In the genomic region with DNA sequence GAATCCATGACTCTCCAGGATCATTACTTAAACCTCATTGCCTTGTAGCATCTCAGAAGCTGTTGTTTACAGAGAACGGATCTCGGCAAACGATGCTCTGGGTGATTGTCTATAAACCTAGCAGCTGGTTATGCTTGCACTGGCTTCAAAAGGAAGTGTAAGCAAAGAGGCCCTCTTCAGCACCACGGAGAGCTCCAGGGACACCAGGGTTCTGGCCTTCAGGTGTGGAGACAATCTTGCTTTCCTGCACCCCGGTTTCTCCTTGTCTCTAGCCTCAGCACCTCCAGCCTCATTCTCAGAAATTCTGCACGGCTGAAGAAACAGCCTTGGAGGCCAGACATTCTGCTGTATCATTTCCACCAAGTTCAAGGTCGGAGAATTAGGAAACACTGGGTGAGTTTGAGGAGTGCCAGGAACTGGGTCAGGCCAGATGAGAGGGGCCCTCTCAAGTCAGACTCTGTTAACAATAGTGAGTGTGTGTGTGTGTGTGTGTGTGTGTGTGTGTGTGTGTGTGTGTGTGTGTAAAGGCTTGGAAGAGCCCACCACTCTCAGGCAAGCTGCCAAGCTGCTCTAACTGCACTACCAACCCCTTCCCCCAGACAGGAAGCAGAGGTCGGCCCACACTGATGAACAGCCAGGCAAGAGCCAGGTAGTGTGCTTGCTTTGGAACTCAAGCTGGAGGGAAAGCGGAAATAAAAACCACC, we compare ENCODE assay signal across 10 mouse cellular contexts.
DNase-seq lines count a peak whose midpoint lies in the region; ATAC-seq and TF ChIP-seq lines count a peak whose summit lies in the region.
"Had no signal": no experiment of that assay in that cellular context is flagged by ENCODE, and none has a peak within 500 bp of the region (broad histone marks: within the 10 kb centered on the region; RNA-seq: fewer than 3 reads in every experiment).

No protein-coding gene starts in this region.

- H3K4me3 ChIP-seq in heart, embryonic 16.5 days (ENCODE audit: low read length): no peak overlapping the region
- no peak overlapping the region for H3K4me3 ChIP-seq in forebrain, postnatal 0 days (ENCODE audit: low read depth, low read length)
- no peak overlapping the region for H3K4me3 ChIP-seq in midbrain, embryonic 16.5 days (ENCODE audit: low read depth, low read length)
- H3K4me3 ChIP-seq: embryonic facial prominence, embryonic 13.5 days; liver, embryonic 13.5 days had no signal

- no peaks in the 10 kb centered on the region for H3K4me1 ChIP-seq in heart, embryonic 16.5 days (ENCODE audit: control insufficient read depth, insufficient read depth, low read length)
- no peaks in the 10 kb centered on the region for H3K4me1 ChIP-seq in forebrain, postnatal 0 days (ENCODE audit: insufficient read depth)
- H3K4me1 ChIP-seq in midbrain, embryonic 16.5 days (ENCODE audit: control insufficient read depth, insufficient read depth, low read length): peaks cover 8% of the 10 kb centered on the region
- H3K4me1 ChIP-seq: embryonic facial prominence, embryonic 13.5 days; liver, embryonic 13.5 days had no signal

- peak; percentile 39; the same call in 1 of the 2 replicates for ATAC-seq in heart, embryonic 16.5 days (replicated peaks; ENCODE audit: extremely low read depth, insufficient read depth, low FRiP score)
- ATAC-seq in forebrain, postnatal 0 days: peak; percentile 57
- peak; percentile 45; the same call in 1 of the 2 replicates for ATAC-seq in midbrain, embryonic 16.5 days
- ATAC-seq in granulocyte monocyte progenitor cell, adult 5-6 weeks (replicated peaks; ENCODE audit: poor library complexity, severe bottlenecking): no peak

- H3K4me2 ChIP-seq in heart, embryonic 16.5 days (ENCODE audit: low read depth, low read length): no peak overlapping the region
- H3K4me2 ChIP-seq in forebrain, postnatal 0 days (ENCODE audit: low read depth): no peak overlapping the region
- H3K4me2 ChIP-seq in midbrain, embryonic 16.5 days (ENCODE audit: low read length): no peak overlapping the region
- H3K4me2 ChIP-seq: embryonic facial prominence, embryonic 13.5 days; liver, embryonic 13.5 days had no signal

- no peaks in the 10 kb centered on the region for H3K9me3 ChIP-seq in heart, embryonic 16.5 days (replicated peaks; ENCODE audit: control insufficient read depth, low read length)
- H3K9me3 ChIP-seq in forebrain, postnatal 0 days (ENCODE audit: low read length): no peaks in the 10 kb centered on the region
- no peaks in the 10 kb centered on the region for H3K9me3 ChIP-seq in midbrain, embryonic 16.5 days (replicated peaks; ENCODE audit: control insufficient read depth, low read length, poor library complexity, severe bottlenecking)
- H3K9me3 ChIP-seq: embryonic facial prominence, embryonic 13.5 days had no signal

- H3K27me3 ChIP-seq in heart, embryonic 16.5 days (ENCODE audit: control insufficient read depth, insufficient read depth, low read length): no peaks in the 10 kb centered on the region
- no peaks in the 10 kb centered on the region for H3K27me3 ChIP-seq in forebrain, postnatal 0 days (ENCODE audit: insufficient read depth, low read length)
- no peaks in the 10 kb centered on the region for H3K27me3 ChIP-seq in midbrain, embryonic 16.5 days (ENCODE audit: control insufficient read depth, insufficient read depth, low read depth, low read length)
- H3K27me3 ChIP-seq: liver, embryonic 13.5 days had no signal

- DNase-seq in heart, adult 8-10 months (ENCODE audit: low spot score): no peak
- peak; percentile 73 for DNase-seq in R1 (ENCODE audit: low read depth, low spot score)
- no peak for DNase-seq in forebrain, postnatal 0 days
- DNase-seq in layer of hippocampus, postnatal 10 days (ENCODE audit: low spot score in 2 of 2): no peak
- DNase-seq in cerebellum, adult 9-11 months: no peak
- DNase-seq: liver, embryonic 13.5 days had no signal

- no peaks in the 10 kb centered on the region for H3K36me3 ChIP-seq in heart, embryonic 16.5 days (ENCODE audit: control insufficient read depth, insufficient read depth)
- no peaks in the 10 kb centered on the region for H3K36me3 ChIP-seq in forebrain, postnatal 0 days (ENCODE audit: insufficient read depth)
- no peaks in the 10 kb centered on the region for H3K36me3 ChIP-seq in midbrain, embryonic 16.5 days (ENCODE audit: control insufficient read depth, insufficient read depth, low read length)
- H3K36me3 ChIP-seq: embryonic facial prominence, embryonic 13.5 days; liver, embryonic 13.5 days had no signal

- H3K9ac ChIP-seq in heart, embryonic 16.5 days (ENCODE audit: low read length): no peak overlapping the region
- no peak overlapping the region for H3K9ac ChIP-seq in forebrain, postnatal 0 days
- H3K9ac ChIP-seq in midbrain, embryonic 16.5 days (ENCODE audit: low read depth, low read length): no peak overlapping the region
- H3K9ac ChIP-seq: embryonic facial prominence, embryonic 13.5 days; liver, embryonic 13.5 days had no signal

- no peak overlapping the region for H3K27ac ChIP-seq in heart, embryonic 16.5 days (ENCODE audit: low read length)
- no peak overlapping the region for H3K27ac ChIP-seq in forebrain, postnatal 0 days (ENCODE audit: low read depth, low read length)
- peak overlapping the region; percentile 30; the same call in 1 of the 2 replicates for H3K27ac ChIP-seq in midbrain, embryonic 16.5 days (ENCODE audit: low read length)
- H3K27ac ChIP-seq: embryonic facial prominence, embryonic 13.5 days; liver, embryonic 13.5 days had no signal

- TF ChIP-seq CTCF in forebrain, postnatal 0 days (IDR thresholded peaks at IDR 0.05; ENCODE audit: low read depth): no peak

- 44% methylated on average over 9 of the region's 9 CpGs for WGBS in heart, embryonic 16.5 days
- WGBS in forebrain, postnatal 0 days: 45% methylated on average over 9 of the region's 9 CpGs
- WGBS in midbrain, embryonic 16.5 days: 55% methylated on average over 9 of the region's 9 CpGs
